Mouse (Mus musculus): ENCODE results near the gene Apc2. TPM values are rescaled to one million over a fixed set of nuclear protein-coding genes. Genes with fewer than 3 reads are reported as not detected.
A peak's percentile ranks its signal among the peaks of the same experiment; 100 is the strongest.
"Not testable (repeated sequence)": the region's sequence is repeated elsewhere in the genome, so short reads cannot be mapped to it uniquely, and the experiment has no call there.

Apc2 gene
- polyA plus RNA-seq (2015; fragmentation: Nextera tagmentation; extraction: Ambion mirVana): 222 and 234 TPM in 2 replicates

DNA sequence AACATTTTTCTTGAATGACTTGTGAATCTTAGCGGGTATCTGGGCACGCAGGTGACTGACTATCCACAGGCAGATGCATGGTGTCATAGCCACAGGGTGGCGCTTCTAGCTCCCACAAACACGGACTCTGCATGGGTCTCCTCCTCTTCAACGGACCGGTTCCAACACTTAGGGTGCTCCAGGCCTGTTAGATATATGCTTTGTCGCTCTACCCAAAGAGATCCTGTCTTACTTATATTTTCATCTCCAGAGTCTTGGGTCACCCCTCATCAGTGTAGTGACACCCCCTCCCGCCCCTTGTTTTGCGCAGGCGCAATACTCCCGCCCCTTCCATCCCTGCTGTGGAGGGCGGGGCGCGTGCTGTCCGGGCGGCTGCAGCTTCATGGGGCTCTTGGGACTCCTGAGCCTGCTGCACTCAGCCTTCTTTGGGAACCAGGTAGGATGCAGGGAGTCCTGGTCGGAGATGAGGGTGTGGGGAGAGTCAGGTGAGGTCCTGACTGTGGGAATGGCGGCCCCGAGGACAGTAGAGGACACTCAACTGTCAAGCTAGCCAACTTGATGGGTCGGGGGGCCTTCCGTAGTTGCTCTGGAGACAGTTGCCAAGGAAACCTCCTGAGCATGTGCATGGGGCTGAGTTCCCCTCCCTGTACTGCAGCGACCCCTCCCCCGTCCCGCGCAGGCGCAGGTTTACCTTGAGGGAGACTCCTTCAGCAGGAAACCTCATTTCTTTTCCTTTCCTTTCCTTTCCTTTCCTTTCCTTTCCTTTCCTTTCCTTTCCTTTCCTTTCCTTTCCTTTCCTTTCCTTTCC, at the start of gene Apc2:
Gene Apc2, plus strand, starts transcription at position 360 of the 808 bp plus-strand sequence.
- no peaks in the 10 kb centered on the region for H3K9me3 ChIP-seq (ENCODE audit: control insufficient read depth, low read length)

DNA sequence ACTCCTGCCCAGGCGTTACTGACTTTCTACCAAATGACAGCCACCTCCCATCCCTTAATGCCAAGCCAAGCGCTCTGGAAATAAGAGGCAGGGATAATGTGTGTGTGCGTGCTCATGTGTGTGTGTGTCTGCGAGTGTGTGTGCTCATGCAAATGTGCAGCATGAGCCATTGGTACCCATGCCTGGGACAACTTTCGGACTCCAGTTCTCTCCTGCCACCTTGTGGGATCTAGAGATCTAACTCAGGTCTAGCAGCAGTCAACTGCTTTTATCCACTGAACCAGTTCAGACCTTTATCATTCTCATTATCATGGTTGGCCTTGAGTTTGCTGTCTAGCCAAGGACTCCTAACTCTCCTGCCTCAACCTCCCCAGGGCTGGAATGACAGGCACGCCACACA, 47.9 kb upstream of the Apc2 start:
- Histone ChIP-seq H3K4me1 (replicated peaks; ENCODE audit: control insufficient read depth, insufficient read depth, low read length) (peaks cover 21% of the 10 kb centered on the region), H3K4me2 (ENCODE audit: low read length) (no peak overlapping the region), H3K36me3 (ENCODE audit: control insufficient read depth, insufficient read depth) (peaks cover 4% of the 10 kb centered on the region; the same call in 1 of the 2 replicates), H3K9me3 (ENCODE audit: control insufficient read depth, low read length) (no peaks in the 10 kb centered on the region), H3K27me3 (replicated peaks; ENCODE audit: control insufficient read depth, insufficient read depth, low read length) (no peaks in the 10 kb centered on the region), H3K27ac (ENCODE audit: low read length) (no peak overlapping the region), H3K9ac (replicated peaks; ENCODE audit: low read depth, low read length) (no peak overlapping the region), H3K4me3 (replicated peaks; ENCODE audit: low read length) (no peak overlapping the region)
- ATAC-seq: no peak
- WGBS: 32% methylated on average over 6 of the region's 6 CpGs

More for the DNA sequence above, at the start of gene Apc2:
- Histone ChIP-seq H3K4me3 (replicated peaks; ENCODE audit: low read length) (peak within 1 kb of the TSS; percentile 43), H3K27ac (ENCODE audit: low read length) (peak within 1 kb of the TSS; percentile 83), H3K4me1 (replicated peaks; ENCODE audit: control insufficient read depth, insufficient read depth, low read length) (peaks cover 59% of the 10 kb centered on the region), H3K36me3 (ENCODE audit: control insufficient read depth, insufficient read depth) (peaks cover 11% of the 10 kb centered on the region), H3K9ac (replicated peaks; ENCODE audit: low read depth, low read length) (peak within 1 kb of the TSS; percentile 46), H3K4me2 (ENCODE audit: low read length) (peak within 1 kb of the TSS; percentile 55), H3K27me3 (replicated peaks; ENCODE audit: control insufficient read depth, insufficient read depth, low read length) (no peaks in the 10 kb centered on the region)
- under 1% methylated on average over 26 of the region's 26 CpGs for WGBS
- ATAC-seq: peak; percentile 59

DNA sequence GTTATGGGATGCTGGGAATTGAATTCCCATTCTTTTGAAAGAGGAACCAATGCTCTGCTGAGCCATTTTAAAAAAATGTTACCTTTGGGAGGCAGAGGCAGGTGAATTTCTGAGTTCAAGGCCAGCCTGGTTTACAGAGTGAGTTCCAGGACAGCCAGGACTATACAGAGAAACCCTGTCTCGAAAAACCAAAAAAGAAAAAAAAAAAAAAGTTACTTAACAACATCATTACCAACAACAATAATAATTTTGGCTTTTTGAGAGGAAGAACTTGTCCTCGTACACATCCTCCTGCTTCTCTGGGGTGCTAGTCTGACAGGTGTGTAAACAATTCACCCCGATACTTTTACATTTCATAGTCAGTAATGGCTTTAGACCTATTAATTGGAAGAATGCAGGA, 47.3 kb upstream of the Apc2 start:
- peak overlapping the region; percentile 63 for H3K4me3 ChIP-seq (replicated peaks; ENCODE audit: low read length)
- not testable (repeated sequence) for H3K36me3 ChIP-seq (ENCODE audit: control insufficient read depth, insufficient read depth); ATAC-seq; H3K9me3 ChIP-seq (ENCODE audit: control insufficient read depth, low read length); H3K27ac ChIP-seq (ENCODE audit: low read length); H3K9ac ChIP-seq (replicated peaks; ENCODE audit: low read depth, low read length); H3K27me3 ChIP-seq (replicated peaks; ENCODE audit: control insufficient read depth, insufficient read depth, low read length)
- H3K4me1 ChIP-seq (replicated peaks; ENCODE audit: control insufficient read depth, insufficient read depth, low read length): peaks cover 21% of the 10 kb centered on the region
- peak overlapping the region; percentile 37 for H3K4me2 ChIP-seq (ENCODE audit: low read length)
- WGBS: 35% methylated on average over 3 of the region's 3 CpGs

DNA sequence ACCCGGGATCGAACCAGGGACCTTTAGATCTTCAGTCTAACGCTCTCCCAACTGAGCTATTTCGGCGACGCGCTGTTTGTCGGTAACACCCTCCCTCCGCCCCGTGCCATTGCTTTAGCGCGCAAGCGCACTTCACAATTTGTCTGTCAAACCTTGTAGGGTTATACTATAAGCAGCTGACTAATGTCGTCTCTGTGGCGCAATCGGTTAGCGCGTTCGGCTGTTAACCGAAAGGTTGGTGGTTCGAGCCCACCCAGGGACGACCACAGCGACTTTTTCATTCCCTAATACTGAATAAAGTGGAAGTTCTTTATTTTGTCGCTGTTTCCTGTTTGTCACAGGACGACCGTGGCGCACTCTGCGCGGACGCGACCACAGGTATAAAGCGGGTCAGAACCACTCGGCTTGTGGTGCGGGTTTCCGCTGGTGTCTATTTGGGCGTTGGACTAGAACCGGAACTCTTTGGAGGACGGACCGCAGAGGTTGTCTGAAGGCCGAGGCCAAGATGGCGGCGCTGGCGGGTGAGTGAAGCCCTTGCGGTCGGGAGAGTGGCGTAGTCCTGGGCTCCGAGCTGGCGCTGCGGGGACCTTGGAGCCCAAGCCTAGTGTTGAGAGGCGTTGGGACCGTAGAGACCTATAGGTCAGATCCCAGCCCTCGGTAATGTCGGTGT, 46.7 kb upstream of the Apc2 start, which contains the start of gene Ndufs7:
Gene Ndufs7, plus strand, starts transcription at position 151 of the 670 bp plus-strand sequence.
- H3K36me3 ChIP-seq (ENCODE audit: control insufficient read depth, insufficient read depth): no peaks in the 10 kb centered on the region
- H3K27ac ChIP-seq (ENCODE audit: low read length): peak within 1 kb of the TSS; percentile 84
- H3K9me3 ChIP-seq (ENCODE audit: control insufficient read depth, low read length): no peaks in the 10 kb centered on the region
- under 1% methylated on average over 53 of the region's 53 CpGs for WGBS
- H3K4me1 ChIP-seq (replicated peaks; ENCODE audit: control insufficient read depth, insufficient read depth, low read length): peaks cover 21% of the 10 kb centered on the region
- peak within 1 kb of the TSS; percentile 94 for H3K4me2 ChIP-seq (ENCODE audit: low read length)
- no peaks in the 10 kb centered on the region for H3K27me3 ChIP-seq (replicated peaks; ENCODE audit: control insufficient read depth, insufficient read depth, low read length)
- ATAC-seq: peak; percentile 87
- H3K4me3 ChIP-seq (replicated peaks; ENCODE audit: low read length): peak within 1 kb of the TSS; percentile 63
- peak within 1 kb of the TSS; percentile 75 for H3K9ac ChIP-seq (replicated peaks; ENCODE audit: low read depth, low read length)

DNA sequence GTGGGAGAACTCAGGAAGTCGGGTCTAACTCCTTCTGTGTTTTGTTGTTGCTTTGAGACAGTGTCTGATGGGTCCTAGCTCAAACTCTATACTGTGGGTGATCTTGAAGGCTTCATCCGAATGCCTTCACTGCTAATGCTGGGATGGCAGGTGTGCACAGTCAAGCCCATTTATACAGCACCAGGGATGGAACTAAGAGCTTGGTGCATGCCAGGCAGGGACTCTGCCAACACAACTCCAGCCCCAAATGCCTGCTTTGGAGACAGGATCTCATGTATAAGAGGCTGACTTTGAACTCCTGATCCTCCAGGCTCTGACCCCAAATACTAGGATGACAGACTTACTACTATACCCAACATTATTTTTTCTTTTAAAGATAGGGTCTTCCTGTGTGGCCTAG, 45.7 kb upstream of the Apc2 start:
- H3K9ac ChIP-seq (replicated peaks; ENCODE audit: low read depth, low read length): peak overlapping the region; percentile 75
- H3K27ac ChIP-seq (ENCODE audit: low read length): peak overlapping the region; percentile 84
- peak overlapping the region; percentile 94 for H3K4me2 ChIP-seq (ENCODE audit: low read length)
- H3K27me3 ChIP-seq (replicated peaks; ENCODE audit: control insufficient read depth, insufficient read depth, low read length): no peaks in the 10 kb centered on the region
- WGBS: 36% methylated on average over 2 of the region's 2 CpGs
- peaks cover 20% of the 10 kb centered on the region for H3K4me1 ChIP-seq (replicated peaks; ENCODE audit: control insufficient read depth, insufficient read depth, low read length)
- H3K4me3 ChIP-seq (replicated peaks; ENCODE audit: low read length): peak overlapping the region; percentile 63
- no peak for ATAC-seq
- no peaks in the 10 kb centered on the region for H3K9me3 ChIP-seq (ENCODE audit: control insufficient read depth, low read length)
- H3K36me3 ChIP-seq (ENCODE audit: control insufficient read depth, insufficient read depth): peaks cover 2% of the 10 kb centered on the region; the same call in 1 of the 2 replicates

DNA sequence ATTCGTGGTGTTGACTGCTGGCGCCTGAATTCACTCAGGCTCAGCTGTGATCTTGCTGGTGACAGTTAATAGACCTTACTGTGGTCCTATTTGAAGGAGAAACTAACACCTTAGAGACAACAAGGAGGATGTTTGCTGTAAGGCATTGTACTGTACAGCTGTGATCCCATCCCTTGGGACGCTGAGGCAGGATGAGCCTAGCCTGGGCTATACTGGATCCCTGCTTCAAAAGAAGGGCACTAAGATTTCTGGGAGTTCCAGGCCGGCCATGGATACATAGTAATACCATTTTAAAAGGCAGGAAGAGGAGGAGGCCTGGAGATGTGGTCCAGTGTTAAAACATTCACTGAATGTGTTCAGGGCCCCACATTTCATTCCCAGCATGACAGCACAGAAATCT, 45.2 kb upstream of the Apc2 start:
- no peak for ATAC-seq
- Histone ChIP-seq H3K27me3 (replicated peaks; ENCODE audit: control insufficient read depth, insufficient read depth, low read length) (no peaks in the 10 kb centered on the region), H3K27ac (ENCODE audit: low read length) (no peak overlapping the region), H3K9ac (replicated peaks; ENCODE audit: low read depth, low read length) (no peak overlapping the region), H3K9me3 (ENCODE audit: control insufficient read depth, low read length) (no peaks in the 10 kb centered on the region), H3K4me2 (ENCODE audit: low read length) (no peak overlapping the region; the same call in 1 of the 2 replicates), H3K36me3 (ENCODE audit: control insufficient read depth, insufficient read depth) (peaks cover 6% of the 10 kb centered on the region), H3K4me3 (replicated peaks; ENCODE audit: low read length) (no peak overlapping the region), H3K4me1 (replicated peaks; ENCODE audit: control insufficient read depth, insufficient read depth, low read length) (peaks cover 15% of the 10 kb centered on the region)
- 85% methylated on average over 4 of the region's 4 CpGs for WGBS

DNA sequence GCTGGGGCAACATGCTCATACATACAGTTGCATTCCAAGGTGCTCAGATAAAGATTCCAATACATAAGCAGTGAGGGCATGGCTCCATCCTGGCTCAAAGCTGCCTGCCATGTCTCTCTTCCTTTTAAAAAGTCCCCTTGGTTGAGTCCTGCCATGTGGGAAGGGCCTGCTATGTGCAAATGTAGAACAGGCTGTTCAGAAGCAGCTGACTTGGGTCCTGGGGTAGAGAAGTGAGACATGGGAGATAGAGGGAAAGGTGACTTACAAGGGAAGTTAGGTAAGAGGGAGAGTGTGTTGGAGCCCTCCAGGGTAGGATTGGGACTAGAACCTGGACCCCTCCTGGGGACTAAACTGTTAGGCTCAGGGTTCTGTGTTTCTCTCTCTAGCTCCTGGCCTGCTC, 43.8 kb upstream of the Apc2 start:
- H3K4me3 ChIP-seq (replicated peaks; ENCODE audit: low read length): no peak overlapping the region
- H3K27me3 ChIP-seq (replicated peaks; ENCODE audit: control insufficient read depth, insufficient read depth, low read length): no peaks in the 10 kb centered on the region
- no peak overlapping the region for H3K27ac ChIP-seq (ENCODE audit: low read length)
- H3K4me2 ChIP-seq (ENCODE audit: low read length): no peak overlapping the region
- H3K9me3 ChIP-seq (ENCODE audit: control insufficient read depth, low read length): no peaks in the 10 kb centered on the region
- peaks cover 13% of the 10 kb centered on the region for H3K4me1 ChIP-seq (replicated peaks; ENCODE audit: control insufficient read depth, insufficient read depth, low read length)
- ATAC-seq: no peak
- no peak overlapping the region for H3K9ac ChIP-seq (replicated peaks; ENCODE audit: low read depth, low read length)
- peaks cover 15% of the 10 kb centered on the region for H3K36me3 ChIP-seq (ENCODE audit: control insufficient read depth, insufficient read depth)

DNA sequence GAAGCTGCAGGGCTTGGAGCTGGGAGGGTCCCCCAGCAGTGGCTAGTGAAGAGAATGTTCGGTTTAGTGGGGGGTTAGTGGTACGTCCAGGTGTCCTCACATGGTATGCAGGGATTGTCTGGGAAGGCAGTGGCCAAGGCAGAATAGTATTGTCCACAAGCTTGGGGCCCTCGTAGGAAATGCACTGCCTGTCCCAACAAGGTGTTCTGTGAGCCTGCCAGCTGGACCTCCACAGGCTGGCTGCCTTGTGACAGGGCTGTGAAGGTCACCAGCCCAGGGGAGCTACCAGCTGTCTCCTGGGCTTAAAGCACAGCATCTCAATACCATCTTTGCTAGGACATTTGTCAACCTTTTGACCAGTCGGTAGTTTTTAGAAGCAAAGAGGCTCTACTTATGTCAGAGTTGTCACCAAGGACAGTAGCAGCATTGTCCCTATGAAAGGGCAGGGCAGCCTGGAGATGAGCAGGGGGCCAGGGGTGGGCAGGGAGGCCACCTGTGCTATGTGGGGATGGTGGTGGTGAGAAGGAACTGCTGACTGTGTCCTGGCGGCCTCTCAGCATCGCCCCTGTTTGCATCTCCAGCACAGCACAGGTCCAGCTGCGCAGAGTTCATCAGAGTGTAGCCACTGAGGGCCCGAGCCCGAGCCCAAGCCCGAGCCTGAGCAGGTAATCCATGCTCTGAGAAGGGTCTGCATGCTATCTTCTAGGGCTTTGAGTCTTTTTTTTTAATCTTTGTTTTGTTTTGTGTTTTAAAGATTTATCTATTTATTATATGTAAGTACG, 43.1 kb upstream of the Apc2 start:
- Histone ChIP-seq H3K36me3 (ENCODE audit: control insufficient read depth, insufficient read depth) (peaks cover 15% of the 10 kb centered on the region), H3K27me3 (replicated peaks; ENCODE audit: control insufficient read depth, insufficient read depth, low read length) (no peaks in the 10 kb centered on the region), H3K9ac (replicated peaks; ENCODE audit: low read depth, low read length) (no peak overlapping the region), H3K4me2 (ENCODE audit: low read length) (no peak overlapping the region), H3K27ac (ENCODE audit: low read length) (no peak overlapping the region), H3K9me3 (ENCODE audit: control insufficient read depth, low read length) (no peaks in the 10 kb centered on the region), H3K4me1 (replicated peaks; ENCODE audit: control insufficient read depth, insufficient read depth, low read length) (peaks cover 13% of the 10 kb centered on the region), H3K4me3 (replicated peaks; ENCODE audit: low read length) (no peak overlapping the region)
- ATAC-seq: no peak
- 89% methylated on average over 11 of the region's 11 CpGs for WGBS

DNA sequence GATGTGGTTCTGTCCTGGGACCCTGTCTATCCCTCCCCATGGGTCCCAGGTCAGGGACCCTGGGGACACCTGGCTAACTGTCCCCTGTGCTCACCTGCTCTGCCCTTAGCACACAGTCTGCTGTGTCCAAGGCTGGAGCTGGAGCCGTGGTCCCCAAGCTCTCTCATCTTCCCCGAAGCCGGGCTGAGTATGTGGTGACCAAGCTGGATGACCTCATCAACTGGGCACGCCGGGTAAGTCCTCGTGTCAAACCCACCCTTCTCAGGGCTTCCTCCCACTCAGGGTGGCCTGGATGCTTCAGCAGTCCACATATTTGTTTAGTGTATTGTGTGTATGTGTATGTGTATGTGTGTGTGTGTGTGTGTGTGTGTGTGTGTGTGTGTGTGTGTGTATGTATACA, 42.2 kb upstream of the Apc2 start:
- Histone ChIP-seq H3K27me3 (replicated peaks; ENCODE audit: control insufficient read depth, insufficient read depth, low read length) (no peaks in the 10 kb centered on the region), H3K9me3 (ENCODE audit: control insufficient read depth, low read length) (no peaks in the 10 kb centered on the region), H3K36me3 (ENCODE audit: control insufficient read depth, insufficient read depth) (peaks cover 15% of the 10 kb centered on the region), H3K4me1 (replicated peaks; ENCODE audit: control insufficient read depth, insufficient read depth, low read length) (peaks cover 11% of the 10 kb centered on the region), H3K9ac (replicated peaks; ENCODE audit: low read depth, low read length) (no peak overlapping the region), H3K4me2 (ENCODE audit: low read length) (no peak overlapping the region), H3K27ac (ENCODE audit: low read length) (no peak overlapping the region), H3K4me3 (replicated peaks; ENCODE audit: low read length) (no peak overlapping the region)
- 82% methylated on average over 6 of the region's 6 CpGs for WGBS
- ATAC-seq: no peak

Data from forebrain, embryonic 16.5 days (tissue).